Mouse (Mus musculus) cortical plate, adult 2 months (tissue): ENCODE measurements at regions not wholly inside any gene's neighbourhood (a gene's known extent, or its start where the extent isn't known, plus 50 kb on each side); places are given as distances from the start of the nearest gene placed in this dataset.

ENCODE experiments used
- CTCF ChIP-seq: fragments of 200-500 bp; IDR thresholded peaks from 2 replicates; pipeline ENCODE4 v1.5.1; 2011; ENCODE audit warnings: mild to moderate bottlenecking, control low read depth, low read length; ENCODE audit not compliant: insufficient read depth; ENCODE audit errors: extremely low read depth
- POLR2A ChIP-seq: fragments of 200-500 bp; IDR thresholded peaks from 2 replicates; pipeline ENCODE4 v1.6.1; 2011; ENCODE audit warnings: mild to moderate bottlenecking, low read length, control low read depth; ENCODE audit not compliant: insufficient read depth; ENCODE audit errors: extremely low read depth

GRCm38 (mm10) chr1:190591621-190592020 is 319.9 kb downstream of the Rps6kc1 start:
- TF ChIP-seq POLR2A (no peak), CTCF (no peak)
